Mouse (Mus musculus): Measurements from ENCODE around the gene Uqcc2. TPM values are rescaled to one million over a fixed set of nuclear protein-coding genes. Genes with fewer than 3 reads are reported as not detected.
A peak's percentile ranks its signal among the peaks of the same experiment; 100 is the strongest.

Uqcc2 gene
- polyA plus RNA-seq, 1 experiment from 2014 or later, result 146 TPM

- H3K27me3 ChIP-seq, result no peaks in the 10 kb centered on the region
- 75% methylated on average over 7 of the region's 7 CpGs for WGBS (ENCODE audit: insufficient replicate concordance)
- ATAC-seq (ENCODE audit: insufficient read depth), result peak; percentile 61
- peaks cover 55% of the 10 kb centered on the region for H3K4me1 ChIP-seq (replicated peaks)
- no peak overlapping the region for H3K4me3 ChIP-seq (replicated peaks)
- H3K36me3 ChIP-seq (replicated peaks), result peaks cover 29% of the 10 kb centered on the region; the same call in 1 of the 2 replicates
- H3K27ac ChIP-seq (replicated peaks), result peak overlapping the region; percentile 35; the same call in 1 of the 2 replicates
- H3K9ac ChIP-seq, result no peak overlapping the region
- no peaks in the 10 kb centered on the region for H3K9me3 ChIP-seq (replicated peaks)
- H3K4me2 ChIP-seq, result no peak overlapping the region
These were observed 9.8 kb downstream of the Uqcc2 start for GRCm38 (mm10) chr17:27123813-27124375.

GRCm38 (mm10) chr17:27123103-27123502 is 10.6 kb downstream of the Uqcc2 start:
- Histone ChIP-seq H3K4me3 (replicated peaks) (no peak overlapping the region), H3K4me2 (no peak overlapping the region), H3K4me1 (replicated peaks) (peaks cover 49% of the 10 kb centered on the region), H3K9me3 (replicated peaks) (no peaks in the 10 kb centered on the region), H3K9ac (no peak overlapping the region), H3K27ac (replicated peaks) (no peak overlapping the region), H3K27me3 (no peaks in the 10 kb centered on the region), H3K36me3 (replicated peaks) (peaks cover 29% of the 10 kb centered on the region; the same call in 1 of the 2 replicates)
- no peak for ATAC-seq (ENCODE audit: insufficient read depth)
- 53% methylated on average over 2 of the region's 2 CpGs for WGBS (ENCODE audit: insufficient replicate concordance)

- H3K9me3 ChIP-seq (replicated peaks), result no peaks in the 10 kb centered on the region
- ATAC-seq (ENCODE audit: insufficient read depth), result no peak
- H3K4me3 ChIP-seq (replicated peaks), result no peak overlapping the region
- H3K9ac ChIP-seq, result no peak overlapping the region
- H3K27ac ChIP-seq (replicated peaks), result no peak overlapping the region
- H3K4me2 ChIP-seq, result no peak overlapping the region
- peaks cover 49% of the 10 kb centered on the region for H3K4me1 ChIP-seq (replicated peaks)
- H3K36me3 ChIP-seq (replicated peaks), result peaks cover 29% of the 10 kb centered on the region; the same call in 1 of the 2 replicates
- no peaks in the 10 kb centered on the region for H3K27me3 ChIP-seq
- WGBS (ENCODE audit: insufficient replicate concordance), result 78% methylated on average over 11 of the region's 11 CpGs
These were observed 11.0 kb downstream of the Uqcc2 start for GRCm38 (mm10) chr17:27122701-27123100.

DNA sequence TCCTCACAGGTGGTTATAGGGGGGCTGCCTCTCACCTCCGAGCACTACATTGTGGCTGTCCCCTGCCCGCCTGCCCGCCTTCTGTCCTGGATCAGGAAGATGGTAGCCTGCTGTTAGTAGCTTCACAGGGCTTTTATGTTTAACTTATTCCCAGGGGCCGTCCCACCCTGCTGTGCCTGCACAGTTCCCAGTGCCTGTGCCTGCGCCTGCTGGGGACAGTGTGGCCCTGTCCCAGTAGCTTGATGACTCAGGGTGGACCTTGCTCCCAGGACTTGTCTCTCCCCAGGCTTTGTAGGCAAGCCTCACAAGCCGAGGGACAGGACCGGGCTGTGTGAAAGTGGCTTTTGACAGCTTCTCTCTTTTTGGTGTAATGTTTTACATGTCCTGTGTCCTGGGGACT is 11.9 kb downstream of the Uqcc2 start:
- H3K36me3 ChIP-seq (replicated peaks), result peaks cover 29% of the 10 kb centered on the region; the same call in 1 of the 2 replicates
- H3K4me2 ChIP-seq, result no peak overlapping the region
- H3K4me1 ChIP-seq (replicated peaks), result peaks cover 47% of the 10 kb centered on the region
- H3K27me3 ChIP-seq, result no peaks in the 10 kb centered on the region
- WGBS (ENCODE audit: insufficient replicate concordance), result 80% methylated on average over 7 of the region's 7 CpGs
- no peak overlapping the region for H3K9ac ChIP-seq
- peak overlapping the region; percentile 68 for H3K27ac ChIP-seq (replicated peaks)
- no peak overlapping the region for H3K4me3 ChIP-seq (replicated peaks)
- ATAC-seq (ENCODE audit: insufficient read depth), result peak; percentile 71
- no peaks in the 10 kb centered on the region for H3K9me3 ChIP-seq (replicated peaks)

DNA sequence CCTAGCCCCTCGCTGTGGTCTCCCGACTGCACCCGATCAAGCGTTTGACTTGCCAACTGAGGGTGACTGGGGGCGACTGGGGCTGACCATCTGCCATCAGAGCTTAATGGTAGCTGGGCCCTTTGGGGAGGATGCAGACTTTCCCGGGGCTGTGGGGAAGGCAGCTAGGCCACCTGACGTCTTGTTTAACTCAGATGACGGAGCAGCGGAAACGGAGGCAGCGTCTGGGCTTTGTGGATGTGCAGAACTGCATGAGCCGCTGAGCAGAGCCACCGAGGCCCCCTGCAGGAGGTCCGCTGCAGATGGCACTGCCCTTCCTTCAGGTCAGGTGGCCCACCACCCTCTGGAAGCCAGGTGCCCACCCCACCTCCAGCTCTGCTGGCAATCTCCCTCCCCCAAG is 12.4 kb downstream of the Uqcc2 start:
- Histone ChIP-seq H3K27me3 (no peaks in the 10 kb centered on the region), H3K27ac (replicated peaks) (peak overlapping the region; percentile 68), H3K36me3 (replicated peaks) (peaks cover 33% of the 10 kb centered on the region), H3K9me3 (replicated peaks) (no peaks in the 10 kb centered on the region), H3K9ac (no peak overlapping the region), H3K4me2 (no peak overlapping the region), H3K4me3 (replicated peaks) (no peak overlapping the region), H3K4me1 (replicated peaks) (peaks cover 43% of the 10 kb centered on the region)
- no peak for ATAC-seq (ENCODE audit: insufficient read depth)
- 71% methylated on average over 14 of the region's 14 CpGs for WGBS (ENCODE audit: insufficient replicate concordance)

DNA sequence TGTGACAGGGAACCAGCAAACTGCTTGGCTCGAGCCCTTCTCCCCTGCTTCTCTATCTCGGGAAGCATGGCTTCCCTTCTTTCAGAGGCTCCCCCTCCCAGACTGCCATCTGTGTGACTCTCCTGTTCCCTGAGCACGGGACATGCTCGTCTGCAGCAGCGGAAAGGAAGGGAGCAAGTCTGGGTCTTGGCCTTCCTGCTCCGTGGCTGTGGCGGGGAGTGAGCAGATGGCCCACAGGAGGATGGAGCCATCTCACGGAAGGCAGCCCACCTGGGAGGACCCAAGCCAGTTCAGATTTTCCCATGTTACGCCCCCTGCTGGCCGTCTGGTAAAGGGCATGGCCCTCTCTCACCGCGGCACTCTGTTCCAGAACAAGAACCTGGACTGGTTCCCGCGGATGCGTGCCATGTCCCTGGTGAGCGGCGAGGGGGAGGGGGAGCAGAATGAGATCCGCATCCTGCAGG is 13.1 kb downstream of the Uqcc2 start:
- H3K4me2 ChIP-seq, result no peak overlapping the region
- no peak for ATAC-seq (ENCODE audit: insufficient read depth)
- H3K9me3 ChIP-seq (replicated peaks), result no peaks in the 10 kb centered on the region
- no peak overlapping the region for H3K4me3 ChIP-seq (replicated peaks)
- H3K36me3 ChIP-seq (replicated peaks), result peaks cover 34% of the 10 kb centered on the region
- 27% methylated on average over 18 of the region's 18 CpGs for WGBS (ENCODE audit: insufficient replicate concordance)
- peaks cover 43% of the 10 kb centered on the region for H3K4me1 ChIP-seq (replicated peaks)
- H3K27me3 ChIP-seq, result no peaks in the 10 kb centered on the region
- H3K9ac ChIP-seq, result no peak overlapping the region
- H3K27ac ChIP-seq (replicated peaks), result no peak overlapping the region

- no peaks in the 10 kb centered on the region for H3K9me3 ChIP-seq (replicated peaks)
- WGBS (ENCODE audit: insufficient replicate concordance), result 64% methylated on average over 8 of the region's 8 CpGs
- ATAC-seq (ENCODE audit: insufficient read depth), result no peak
- H3K27me3 ChIP-seq, result no peaks in the 10 kb centered on the region
- no peak overlapping the region for H3K4me2 ChIP-seq
- H3K27ac ChIP-seq (replicated peaks), result no peak overlapping the region
- no peak overlapping the region for H3K9ac ChIP-seq
- H3K4me3 ChIP-seq (replicated peaks), result no peak overlapping the region
- H3K4me1 ChIP-seq (replicated peaks), result peaks cover 43% of the 10 kb centered on the region
- peaks cover 30% of the 10 kb centered on the region for H3K36me3 ChIP-seq (replicated peaks)
These were observed 13.8 kb downstream of the Uqcc2 start for GRCm38 (mm10) chr17:27119954-27120353.

GRCm38 (mm10) chr17:27119540-27119895 is 14.2 kb downstream of the Uqcc2 start:
- Histone ChIP-seq H3K27ac (replicated peaks) (no peak overlapping the region), H3K4me1 (replicated peaks) (peaks cover 41% of the 10 kb centered on the region), H3K9me3 (replicated peaks) (no peaks in the 10 kb centered on the region), H3K4me3 (replicated peaks) (no peak overlapping the region), H3K4me2 (no peak overlapping the region), H3K27me3 (no peaks in the 10 kb centered on the region), H3K9ac (no peak overlapping the region), H3K36me3 (replicated peaks) (peaks cover 30% of the 10 kb centered on the region)
- no peak for ATAC-seq (ENCODE audit: insufficient read depth)
- WGBS (ENCODE audit: insufficient replicate concordance), result 76% methylated on average over 4 of the region's 4 CpGs

GRCm38 (mm10) chr17:27118676-27119539 is 14.8 kb downstream of the Uqcc2 start:
- Histone ChIP-seq H3K9ac (no peak overlapping the region), H3K9me3 (replicated peaks) (no peaks in the 10 kb centered on the region), H3K27me3 (no peaks in the 10 kb centered on the region), H3K4me3 (replicated peaks) (no peak overlapping the region), H3K4me2 (no peak overlapping the region), H3K27ac (replicated peaks) (no peak overlapping the region), H3K36me3 (replicated peaks) (peaks cover 26% of the 10 kb centered on the region), H3K4me1 (replicated peaks) (peaks cover 35% of the 10 kb centered on the region)
- no peak for ATAC-seq (ENCODE audit: insufficient read depth)
- 56% methylated on average over 25 of the region's 25 CpGs for whole genome bisulfite sequencing (ENCODE audit: insufficient replicate concordance)

DNA sequence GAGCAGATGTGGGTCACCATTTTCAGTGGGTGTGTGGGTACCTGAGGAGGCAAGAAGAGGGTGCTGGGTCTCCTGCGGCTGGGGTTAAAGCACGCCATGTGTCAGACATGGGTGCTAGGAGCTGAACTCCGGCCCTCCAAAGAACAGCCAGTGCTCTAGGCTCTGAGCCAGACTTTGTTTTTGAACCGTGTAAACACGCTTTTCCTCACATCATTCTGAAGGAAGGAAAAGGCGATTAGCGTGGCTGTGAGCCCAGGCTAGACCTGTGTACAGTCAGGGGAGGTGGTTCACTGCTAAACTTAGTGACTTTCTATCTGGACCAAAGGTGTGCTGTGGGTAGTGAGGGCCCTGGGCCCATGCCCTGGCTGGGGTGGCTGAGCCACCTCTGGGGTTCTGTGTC is 23.6 kb downstream of the Uqcc2 start:
- Histone ChIP-seq H3K36me3 (replicated peaks) (no peaks in the 10 kb centered on the region), H3K9me3 (replicated peaks) (no peaks in the 10 kb centered on the region), H3K27me3 (no peaks in the 10 kb centered on the region), H3K27ac (replicated peaks) (no peak overlapping the region), H3K4me1 (replicated peaks) (no peaks in the 10 kb centered on the region), H3K4me3 (replicated peaks) (no peak overlapping the region), H3K4me2 (no peak overlapping the region), H3K9ac (no peak overlapping the region)
- no peak for ATAC-seq (ENCODE audit: insufficient read depth)
- WGBS (ENCODE audit: insufficient replicate concordance), result 69% methylated on average over 7 of the region's 7 CpGs

GRCm38 (mm10) chr17:27107936-27108335 is 25.8 kb downstream of the Uqcc2 start:
- H3K4me2 ChIP-seq, result no peak overlapping the region
- WGBS (ENCODE audit: insufficient replicate concordance), result 64% methylated on average over 6 of the region's 6 CpGs
- H3K27ac ChIP-seq (replicated peaks), result no peak overlapping the region
- H3K4me1 ChIP-seq (replicated peaks), result no peaks in the 10 kb centered on the region
- no peaks in the 10 kb centered on the region for H3K36me3 ChIP-seq (replicated peaks)
- H3K4me3 ChIP-seq (replicated peaks), result no peak overlapping the region
- H3K27me3 ChIP-seq, result no peaks in the 10 kb centered on the region
- no peak overlapping the region for H3K9ac ChIP-seq
- ATAC-seq (ENCODE audit: insufficient read depth), result no peak
- no peaks in the 10 kb centered on the region for H3K9me3 ChIP-seq (replicated peaks)

All from liver, embryonic 15.5 days (tissue).